Mouse (Mus musculus): Measurements from ENCODE around the gene Rfng.
"Not testable (repeated sequence)": the region's sequence is repeated elsewhere in the genome, so short reads cannot be mapped to it uniquely, and the experiment has no call there.

The Rfng gene

DNA sequence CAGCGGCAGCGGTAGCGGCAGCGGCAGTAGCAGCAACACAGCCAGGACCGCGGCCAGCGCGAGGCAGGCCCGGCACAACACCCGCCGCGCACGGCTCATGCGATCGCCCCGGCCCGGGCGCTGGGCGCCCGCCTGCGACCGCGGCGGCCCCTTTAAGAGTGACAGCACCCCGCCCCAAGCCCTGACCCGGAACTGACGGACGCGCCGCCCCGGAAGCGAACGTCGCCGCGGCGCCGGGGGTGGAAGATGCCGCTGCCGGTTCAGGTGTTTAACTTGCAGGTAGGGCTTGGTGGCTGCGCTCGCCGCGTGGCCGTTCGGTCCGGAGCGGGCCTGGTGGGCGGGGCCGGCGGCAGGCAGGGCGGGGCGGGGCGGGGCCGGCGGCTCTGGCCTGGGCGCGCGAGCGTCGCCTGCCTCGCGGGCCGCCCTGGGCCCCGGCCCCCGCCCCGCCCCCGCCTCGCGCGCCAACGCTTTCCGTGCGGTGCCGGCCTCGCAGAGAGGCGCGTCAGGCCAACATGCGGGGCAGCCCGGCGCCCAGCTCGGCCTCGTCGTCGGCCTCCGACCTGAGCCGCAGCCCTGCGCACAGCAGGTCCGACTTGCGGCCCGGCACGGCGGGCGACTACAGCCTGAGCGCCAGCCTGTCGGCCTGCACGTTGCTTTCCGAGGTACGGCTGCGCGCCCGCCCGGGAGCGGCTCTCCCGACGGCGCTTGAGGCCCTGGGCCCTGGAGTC lies at the start of gene Rfng, which contains the start of gene Gps1:
Rfng (minus strand) TSS at position 144 of the 728 bp plus-strand sequence.
Gps1 (plus strand) TSS at position 209 of the 728 bp plus-strand sequence.
- ATAC-seq (ENCODE audit: insufficient number of reproducible peaks, low FRiP score, low TSS enrichment), result peak; percentile 67; the same call in 1 of the 2 replicates

DNA sequence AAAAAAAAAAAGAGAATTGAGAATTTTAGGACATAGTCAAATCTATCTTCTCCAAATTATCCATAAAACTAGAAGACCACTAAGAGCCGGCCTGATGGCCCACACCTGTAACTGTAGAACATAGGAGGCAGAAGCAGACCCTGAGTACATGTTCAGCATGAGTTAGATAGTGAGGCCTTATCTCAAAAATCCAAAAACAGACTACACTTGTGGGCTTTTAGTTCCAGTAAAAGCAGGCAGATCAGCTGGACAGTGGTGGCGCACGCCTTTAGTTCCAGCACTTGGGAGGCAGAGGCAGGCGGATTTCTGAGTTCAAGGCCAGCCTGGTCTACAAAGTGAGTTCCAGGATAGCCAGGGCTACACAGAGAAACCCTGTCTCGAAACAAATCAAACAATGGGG lies 49.0 kb upstream of the Rfng start:
- ATAC-seq (ENCODE audit: insufficient number of reproducible peaks, low FRiP score, low TSS enrichment), result not testable (repeated sequence)

GRCm38 (mm10) chr11:120831659-120832440 lies 47.8 kb upstream of the Rfng start:
- ATAC-seq (ENCODE audit: insufficient number of reproducible peaks, low FRiP score, low TSS enrichment), result no peak

GRCm38 (mm10) chr11:120830686-120831085 lies 46.7 kb upstream of the Rfng start:
- ATAC-seq (ENCODE audit: insufficient number of reproducible peaks, low FRiP score, low TSS enrichment), result no peak

GRCm38 (mm10) chr11:120829757-120830532 lies 45.9 kb upstream of the Rfng start:
- no peak for ATAC-seq (ENCODE audit: insufficient number of reproducible peaks, low FRiP score, low TSS enrichment)

DNA sequence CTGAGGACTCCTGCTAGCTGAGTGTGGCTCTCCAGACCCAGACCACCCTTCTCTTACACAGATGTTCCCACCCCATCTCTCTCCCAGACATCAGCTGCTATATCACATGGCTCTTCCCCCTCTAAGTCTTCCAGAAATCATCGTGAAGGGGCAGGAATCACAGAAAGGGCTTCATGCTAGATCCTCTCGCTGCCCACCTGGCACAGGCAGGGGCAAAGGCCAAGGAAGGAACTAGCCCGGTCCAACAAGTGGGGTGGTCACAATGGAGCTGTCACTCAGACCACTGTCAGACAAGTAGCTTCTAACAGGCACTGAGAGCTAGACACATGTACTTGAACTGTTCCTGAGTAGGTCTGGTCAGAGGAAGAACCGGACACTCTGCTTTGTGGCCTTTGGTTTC lies 44.4 kb upstream of the Rfng start:
- ATAC-seq (ENCODE audit: insufficient number of reproducible peaks, low FRiP score, low TSS enrichment), result no peak

- ATAC-seq (ENCODE audit: insufficient number of reproducible peaks, low FRiP score, low TSS enrichment), result no peak
Observed at GRCm38 (mm10) chr11:120826016-120826953, 42.3 kb upstream of the Rfng start.

DNA sequence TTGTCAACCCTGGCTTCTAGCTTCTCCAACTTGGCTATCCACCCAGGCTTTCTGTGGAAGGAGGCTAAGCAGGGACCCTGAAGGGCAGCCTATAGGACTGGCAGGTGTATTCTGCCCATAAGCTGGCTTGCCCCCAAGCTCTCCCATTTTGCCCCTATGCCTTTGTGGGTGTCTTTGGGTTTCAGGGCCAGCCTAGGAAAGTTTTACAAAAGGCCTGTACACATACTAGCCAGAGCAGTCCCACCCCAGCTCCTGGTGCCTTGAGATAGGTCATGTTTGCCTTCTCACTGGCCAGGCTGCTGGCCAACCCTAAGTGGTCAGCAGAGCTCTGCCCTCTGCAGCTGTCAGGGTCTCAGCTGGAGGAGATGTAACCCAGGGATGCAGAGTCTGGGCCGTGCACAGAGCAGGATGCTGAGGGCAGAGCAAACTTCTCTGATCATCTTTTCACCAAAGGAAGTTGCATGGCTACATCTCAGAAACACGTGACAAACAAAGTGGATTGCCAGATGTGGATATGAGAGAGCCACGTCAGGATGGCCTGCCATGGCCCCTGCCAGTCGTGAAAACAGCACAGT lies 41.4 kb upstream of the Rfng start:
- ATAC-seq (ENCODE audit: insufficient number of reproducible peaks, low FRiP score, low TSS enrichment), result no peak

DNA sequence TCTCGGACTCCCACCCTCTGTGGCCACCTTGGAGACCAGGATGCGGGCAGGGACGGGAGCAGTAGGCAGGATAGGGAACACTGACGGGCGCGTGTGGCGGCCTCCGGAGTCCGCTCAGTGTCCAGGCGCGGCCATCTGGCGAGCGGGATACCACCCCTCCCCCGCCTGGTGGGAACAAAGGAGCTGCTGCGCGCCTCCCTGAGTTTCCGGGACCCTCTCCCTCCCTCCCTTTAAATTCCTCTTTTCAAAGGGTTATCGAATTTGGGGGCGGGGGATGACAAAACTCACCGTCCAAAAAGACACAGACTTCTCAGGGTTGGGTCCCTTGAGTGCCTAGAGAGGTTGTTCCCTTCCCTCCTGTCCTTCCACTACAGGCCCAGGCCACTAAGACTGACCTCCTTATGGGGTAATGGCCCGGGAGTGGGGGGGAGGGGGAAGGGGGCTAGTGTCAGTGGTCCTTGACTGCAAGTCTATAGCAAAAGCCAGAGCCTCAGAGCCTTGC lies 40.8 kb upstream of the Rfng start:
- no peak; the same call in 1 of the 2 replicates for ATAC-seq (ENCODE audit: insufficient number of reproducible peaks, low FRiP score, low TSS enrichment)

DNA sequence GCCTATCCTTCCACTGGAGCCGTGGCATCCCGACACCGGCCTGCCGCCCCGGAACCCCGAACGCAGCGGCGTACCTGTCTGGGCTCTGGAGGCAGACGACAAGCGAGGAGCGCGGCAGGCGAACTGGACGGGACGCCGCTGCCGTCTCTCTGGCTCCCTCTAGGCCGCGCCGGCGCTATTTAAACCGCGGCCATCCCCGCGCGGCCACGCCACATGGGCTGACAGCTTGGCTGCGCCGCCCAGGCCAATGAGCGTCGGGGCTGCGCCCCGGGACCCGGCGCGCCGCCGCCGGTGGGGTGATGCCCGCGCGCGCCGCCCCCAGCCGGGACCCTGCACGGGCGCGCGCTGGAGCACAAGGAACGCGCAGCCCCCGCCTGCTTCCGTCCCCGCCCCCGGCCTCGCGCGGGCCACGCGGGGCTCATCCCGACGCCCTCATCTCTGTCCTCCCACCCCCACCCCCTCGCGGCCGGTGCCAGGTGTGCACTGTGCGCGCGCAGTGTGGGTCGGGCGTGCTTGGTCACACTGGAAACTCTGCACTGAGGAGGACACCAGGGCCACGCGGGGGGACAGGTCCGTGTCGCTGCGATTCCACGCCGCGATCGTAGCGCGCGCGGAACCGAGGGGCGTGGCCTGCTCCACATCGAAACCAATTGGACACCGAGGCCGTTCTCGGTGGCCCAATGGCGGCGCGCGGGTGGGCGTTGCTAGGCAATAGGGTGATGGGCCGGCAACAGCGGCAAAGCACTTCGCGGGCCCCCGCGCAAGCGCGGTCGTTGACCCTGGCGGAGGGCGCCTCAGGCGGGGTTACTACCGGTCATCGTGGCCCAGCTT lies 40.2 kb upstream of the Rfng start, which contains the start of gene Fasn:
Fasn (minus strand) TSS at position 592 of the 831 bp plus-strand sequence.
- ATAC-seq (ENCODE audit: insufficient number of reproducible peaks, low FRiP score, low TSS enrichment), result peak; percentile 81

DNA sequence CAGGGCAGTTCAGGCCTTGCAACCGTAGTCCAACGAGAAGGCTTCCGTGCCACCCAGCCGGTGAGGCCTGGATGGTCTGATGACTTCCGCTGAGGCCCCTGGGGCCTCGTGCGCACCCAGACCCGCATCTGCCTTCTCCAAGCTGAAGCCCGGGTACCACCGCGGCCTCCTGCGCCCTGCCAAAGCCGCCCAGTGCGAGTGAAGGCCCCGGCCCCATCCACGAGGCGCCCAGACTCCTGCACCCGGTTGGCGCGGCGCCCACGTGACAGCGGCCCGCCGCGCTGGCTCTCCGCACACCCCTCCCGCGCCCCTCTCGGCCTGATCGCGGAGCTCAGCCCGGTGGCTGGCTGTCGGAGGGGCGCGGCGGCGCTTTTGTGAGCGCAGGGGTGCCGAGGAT lies 39.5 kb upstream of the Rfng start:
- peak; percentile 1; the same call in 1 of the 2 replicates for ATAC-seq (ENCODE audit: insufficient number of reproducible peaks, low FRiP score, low TSS enrichment)

DNA sequence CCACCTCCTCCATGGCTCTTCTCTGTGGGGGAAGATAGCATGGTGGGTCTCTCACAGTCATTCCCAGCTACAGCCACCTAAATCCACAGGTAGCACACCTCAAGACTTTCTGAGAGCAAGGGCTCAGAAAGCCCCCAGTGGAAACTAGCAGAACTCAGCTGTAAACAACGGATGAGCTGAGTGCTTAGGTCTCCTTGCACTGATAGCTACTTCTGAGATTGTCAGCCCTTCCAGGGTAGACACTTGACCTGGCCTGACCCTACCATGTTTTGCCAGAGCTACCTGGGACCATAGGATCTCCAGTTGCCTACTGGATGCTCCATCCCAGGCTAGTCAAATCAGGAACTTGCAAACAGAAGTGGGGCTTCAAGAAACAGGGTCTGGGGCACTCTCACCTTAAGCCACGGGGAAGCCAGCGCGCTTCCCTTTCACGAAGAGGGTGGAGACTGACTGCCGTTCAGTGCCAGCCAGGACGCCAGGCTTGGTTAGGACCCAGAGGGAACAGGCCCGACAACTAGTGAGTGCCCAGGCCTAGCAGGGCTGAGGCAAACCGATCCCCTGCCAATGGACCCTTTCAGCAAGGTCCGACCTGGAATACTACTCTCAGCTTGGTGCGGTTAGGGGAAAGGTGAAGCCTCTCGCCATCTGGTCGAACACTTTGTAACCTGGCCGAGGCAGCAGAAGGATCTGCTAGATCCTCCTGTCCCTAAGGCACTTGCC lies 39.0 kb upstream of the Rfng start:
- no peak for ATAC-seq (ENCODE audit: insufficient number of reproducible peaks, low FRiP score, low TSS enrichment)

- ATAC-seq (ENCODE audit: insufficient number of reproducible peaks, low FRiP score, low TSS enrichment), result no peak
Observed at GRCm38 (mm10) chr11:120822321-120822720, 38.3 kb upstream of the Rfng start.

GRCm38 (mm10) chr11:120821076-120821922 lies 37.3 kb upstream of the Rfng start:
- no peak for ATAC-seq (ENCODE audit: insufficient number of reproducible peaks, low FRiP score, low TSS enrichment)

- ATAC-seq (ENCODE audit: insufficient number of reproducible peaks, low FRiP score, low TSS enrichment), result no peak
Observed at GRCm38 (mm10) chr11:120820546-120820945, 36.5 kb upstream of the Rfng start.

DNA sequence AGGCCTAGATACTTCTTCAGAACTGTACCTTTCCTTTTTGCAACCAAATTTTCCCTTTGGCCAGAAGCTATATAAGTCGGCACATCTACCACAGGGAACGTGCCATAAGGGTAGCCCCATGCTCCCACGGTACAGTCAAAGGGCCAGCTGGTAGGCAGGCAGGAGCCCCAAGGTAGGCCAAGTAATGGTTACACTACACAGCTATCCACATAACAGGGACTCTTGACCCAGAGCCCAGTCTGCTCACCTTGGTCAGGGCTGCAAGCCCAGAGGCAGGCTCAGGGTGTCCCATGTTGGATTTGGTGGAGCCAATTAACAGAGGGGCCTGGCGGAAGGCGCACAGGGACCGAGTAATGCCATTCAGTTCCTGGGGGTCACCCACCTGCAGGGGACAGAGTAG lies 35.5 kb upstream of the Rfng start:
- no peak for ATAC-seq (ENCODE audit: insufficient number of reproducible peaks, low FRiP score, low TSS enrichment)

GRCm38 (mm10) chr11:120818251-120818650 lies 34.2 kb upstream of the Rfng start:
- ATAC-seq (ENCODE audit: insufficient number of reproducible peaks, low FRiP score, low TSS enrichment), result no peak
